In the genomic region with DNA sequence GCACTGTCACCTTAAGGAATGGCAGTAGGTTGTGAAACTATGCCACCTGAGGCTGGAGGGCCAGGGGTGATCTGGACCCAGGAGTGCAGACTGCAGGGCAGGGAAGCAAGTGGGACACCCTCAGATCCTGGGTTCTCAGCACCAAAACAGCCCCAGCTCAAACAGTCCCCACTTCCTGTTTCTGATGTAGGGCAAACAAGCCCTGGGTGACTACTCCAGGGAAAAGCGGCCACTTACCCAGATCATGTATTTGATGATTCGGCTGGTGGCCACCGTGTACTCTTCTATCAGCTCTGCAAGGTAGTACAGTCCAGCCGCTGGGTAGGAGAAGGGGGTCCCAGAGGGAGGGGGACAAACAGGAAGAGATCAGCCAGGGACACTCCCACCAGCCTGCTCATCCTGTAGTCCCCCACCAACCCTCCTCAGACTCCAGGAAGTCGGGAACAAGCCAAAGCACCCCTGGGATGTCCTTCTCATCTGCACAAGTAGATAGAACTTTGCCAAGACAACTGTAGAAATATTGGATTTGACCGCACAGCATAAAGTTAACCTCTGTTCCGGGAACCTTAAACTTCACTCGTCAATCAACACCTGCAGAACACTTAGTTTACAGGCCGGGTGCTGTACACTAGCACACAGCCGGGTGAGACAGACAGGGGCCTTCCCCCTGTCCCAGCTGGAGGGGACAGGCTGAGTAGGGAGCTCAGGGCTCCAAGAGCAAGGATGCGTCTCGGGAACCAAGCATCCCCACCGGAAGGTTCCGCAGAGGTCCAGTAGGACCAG, we compare ENCODE assay signal across 1 mouse cellular context.
TF ChIP-seq lines count a peak whose summit lies in the region.

No protein-coding gene starts in this region.

TF ChIP-seq in ES-E14, 5 proteins besides CTCF, POLR2A, EP300 and RAD21:
- TF ChIP-seq CHD2 (IDR thresholded peaks at IDR 0.05; ENCODE audit: low read depth, low read length) (no peak), ZC3H11A (IDR thresholded peaks at IDR 0.05; ENCODE audit: borderline replicate concordance, low read depth, low read length) (no peak), MAFK (IDR thresholded peaks at IDR 0.05; ENCODE audit: insufficient read depth, low read depth, low read length) (no peak), ZNF384 (IDR thresholded peaks at IDR 0.05; ENCODE audit: low read depth, low read length) (no peak), HCFC1 (IDR thresholded peaks at IDR 0.05; ENCODE audit: borderline replicate concordance, insufficient read depth, low read length) (no peak)
